Mouse (Mus musculus) G1E (cell line): ENCODE results near the gene Muc5ac. TPM values are rescaled to one million over a fixed set of nuclear protein-coding genes. Genes with fewer than 3 reads are reported as not detected.
"Not testable (repeated sequence)": the region's sequence is repeated elsewhere in the genome, so short reads cannot be mapped to it uniquely, and the experiment has no call there.

Source experiments
- ATAC-seq: 2 replicates; pipeline ENCODE4 v1.8.0; 2016; ENCODE audit warnings: mild to moderate bottlenecking; ENCODE audit not compliant: insufficient number of reproducible peaks, poor library complexity, low FRiP score, severe bottlenecking; ENCODE audit errors: extremely low read depth
- DNase-seq: peaks from one replicate; pipeline ENCODE4 v3.0.0; 2012; ENCODE audit warnings: low spot score
- H3K27me3 ChIP-seq: 2 replicates; pipeline ENCODE4 v1.6.1; 2012; ENCODE audit warnings: mild to moderate bottlenecking, low read length, inconsistent platforms; ENCODE audit not compliant: insufficient read depth
- H3K36me3 ChIP-seq: replicated peaks from 2 replicates; pipeline ENCODE3; 2012; ENCODE audit warnings: mild to moderate bottlenecking, inconsistent platforms
- H3K4me1 ChIP-seq: 2 replicates; pipeline ENCODE4 v1.6.1; 2012; ENCODE audit warnings: low read depth, low read length, inconsistent platforms, mixed read lengths; ENCODE audit not compliant: insufficient read depth
- H3K4me3 ChIP-seq: 2 replicates; pipeline ENCODE4 v1.5.1; 2012; ENCODE audit warnings: low read depth, mild to moderate bottlenecking, inconsistent platforms, low read length, moderate library complexity, mixed read lengths
- H3K9me3 ChIP-seq: replicated peaks from 2 replicates; pipeline ENCODE4 v1.6.1; 2012; ENCODE audit warnings: inconsistent platforms
- CTCF ChIP-seq: IDR thresholded peaks from 2 replicates; pipeline ENCODE4 v1.5.1; 2012; ENCODE audit warnings: low read depth, low read length, inconsistent platforms, mixed read lengths
- GATA1 ChIP-seq: IDR thresholded peaks from 2 replicates; pipeline ENCODE4 v1.6.1; 2012; ENCODE audit warnings: borderline replicate concordance, low read length, inconsistent platforms, mixed read lengths
- GATA2 ChIP-seq: IDR thresholded peaks from 2 replicates; pipeline ENCODE4 v1.6.1; 2012; ENCODE audit warnings: low read depth, low read length, inconsistent platforms, borderline replicate concordance
- POLR2AphosphoS5 ChIP-seq: IDR thresholded peaks from 2 replicates; pipeline ENCODE4 v1.6.1; 2012; ENCODE audit warnings: low read depth, low read length, inconsistent platforms; ENCODE audit not compliant: insufficient replicate concordance
- TAL1 ChIP-seq: conservative IDR thresholded peaks from 2 replicates; pipeline ENCODE4 v1.6.1; 2012; ENCODE audit warnings: low read depth, low read length, inconsistent platforms, mixed read lengths
- polyA plus RNA-seq: library from polyadenylated mRNA; stranded (reverse); fragments of >175 nt; gene quantifications from 2 replicates; pipeline ENCODE4 v1.2.3, GENCODE M21; 2012
- total RNA-seq, 2 experiments: library from RNA; stranded (forward) in 1 of 2; stranded (reverse) in 1 of 2; fragments of 200-1000 nt in 1 of 2; fragments of >200 nt in 1 of 2; fragmentation: Nextera tagmentation in 1 of 2; gene quantifications; 2 replicates each; pipeline ENCODE4 v1.2.3; 2014 to 2017

Muc5ac gene
- total and polyA plus RNA-seq, 3 experiments, result under 0.01 TPM; not detected in 2

GRCm38 (mm10) chr7:141805384-141805783 is 16.6 kb downstream of the Muc5ac start:
- Histone ChIP-seq H3K36me3 (no peaks in the 10 kb centered on the region), H3K9me3 (no peaks in the 10 kb centered on the region), H3K27me3 (peaks cover 16% of the 10 kb centered on the region), H3K4me1 (no peaks in the 10 kb centered on the region), H3K4me3 (no peak overlapping the region)
- DNase-seq (no peak), ATAC-seq (no peak)
- TF ChIP-seq POLR2AphosphoS5, result no peak
- no peak for TF ChIP-seq GATA2
- no peak for TF ChIP-seq CTCF
- no peak for TF ChIP-seq GATA1
- TF ChIP-seq TAL1, result no peak

- not testable (repeated sequence) for ATAC-seq, H3K4me1 ChIP-seq, DNase-seq, H3K4me3 ChIP-seq, H3K9me3 ChIP-seq, H3K36me3 ChIP-seq
- peaks cover 23% of the 10 kb centered on the region for H3K27me3 ChIP-seq
Observed at GRCm38 (mm10) chr7:141807823-141808222, 19.1 kb downstream of the Muc5ac start.

GRCm38 (mm10) chr7:141809933-141810332 is 21.2 kb downstream of the Muc5ac start:
- ATAC-seq, H3K36me3 ChIP-seq, H3K9me3 ChIP-seq, H3K4me3 ChIP-seq, H3K4me1 ChIP-seq, DNase-seq: not testable (repeated sequence)
- H3K27me3 ChIP-seq, result peaks cover 21% of the 10 kb centered on the region

- ATAC-seq (no peak), DNase-seq (no peak)
- Histone ChIP-seq H3K4me1 (no peaks in the 10 kb centered on the region), H3K4me3 (no peak overlapping the region), H3K27me3 (peaks cover 38% of the 10 kb centered on the region), H3K9me3 (no peaks in the 10 kb centered on the region), H3K36me3 (no peaks in the 10 kb centered on the region)
- TF ChIP-seq CTCF, result no peak
- TF ChIP-seq GATA2, result no peak
- no peak for TF ChIP-seq GATA1
- TF ChIP-seq TAL1, result no peak
- TF ChIP-seq POLR2AphosphoS5, result no peak
Observed at GRCm38 (mm10) chr7:141813321-141813720, 24.5 kb downstream of the Muc5ac start.

GRCm38 (mm10) chr7:141815361-141815760 is 26.6 kb downstream of the Muc5ac start:
- Histone ChIP-seq H3K4me1 (no peaks in the 10 kb centered on the region), H3K27me3 (peaks cover 44% of the 10 kb centered on the region), H3K36me3 (no peaks in the 10 kb centered on the region), H3K9me3 (no peaks in the 10 kb centered on the region), H3K4me3 (no peak overlapping the region)
- no peak for DNase-seq
- TF ChIP-seq POLR2AphosphoS5 (no peak), CTCF (no peak), GATA2 (no peak), GATA1 (no peak), TAL1 (no peak)
- ATAC-seq, result no peak

- DNase-seq, result no peak
- Histone ChIP-seq H3K36me3 (no peaks in the 10 kb centered on the region), H3K27me3 (peaks cover 51% of the 10 kb centered on the region), H3K4me1 (no peaks in the 10 kb centered on the region), H3K9me3 (no peaks in the 10 kb centered on the region), H3K4me3 (no peak overlapping the region)
- TF ChIP-seq POLR2AphosphoS5, result no peak
- no peak for TF ChIP-seq GATA2
- TF ChIP-seq TAL1, result no peak
- no peak for TF ChIP-seq CTCF
- TF ChIP-seq GATA1, result no peak
- no peak for ATAC-seq
Observed at GRCm38 (mm10) chr7:141817355-141818075, 28.7 kb downstream of the Muc5ac start.

- H3K4me1 ChIP-seq, result no peaks in the 10 kb centered on the region
- ATAC-seq, result no peak
Observed at GRCm38 (mm10) chr7:141818267-141818666, 29.5 kb downstream of the Muc5ac start.

More at GRCm38 (mm10) chr7:141818267-141818666, 29.5 kb downstream of the Muc5ac start:
- Histone ChIP-seq H3K4me3 (no peak overlapping the region), H3K27me3 (peaks cover 52% of the 10 kb centered on the region), H3K36me3 (no peaks in the 10 kb centered on the region), H3K9me3 (no peaks in the 10 kb centered on the region)
- no peak for DNase-seq
- TF ChIP-seq CTCF (no peak), POLR2AphosphoS5 (no peak), GATA2 (no peak), TAL1 (no peak), GATA1 (no peak)
